Mouse (Mus musculus) adrenal gland, adult 2 months (tissue): ENCODE measurements around the gene Fars2. TPM values are rescaled to one million over a fixed set of nuclear protein-coding genes. Genes with fewer than 3 reads are reported as not detected.

ENCODE experiments used
- DNase-seq: peaks from one replicate; pipeline ENCODE4 v3.0.0; 2021
- polyA plus RNA-seq: library from polyadenylated mRNA; depleted of rRNA; stranded (reverse); fragments of >200 nt; gene quantifications from 2 replicates; pipeline ENCODE4 v1.2.3, GENCODE M21; 2012
- total RNA-seq, 2 experiments: library from RNA; stranded (reverse); gene quantifications; 2 replicates each; pipeline ENCODE4 v1.2.3; 2021

The Fars2 gene
- total and polyA plus RNA-seq, 3 experiments = 73.5 to 121 (median 87.8) TPM

GRCm38 (mm10) chr13:36527761-36528160, 410.5 kb downstream of the Fars2 start:
- DNase-seq = no peak

DNA sequence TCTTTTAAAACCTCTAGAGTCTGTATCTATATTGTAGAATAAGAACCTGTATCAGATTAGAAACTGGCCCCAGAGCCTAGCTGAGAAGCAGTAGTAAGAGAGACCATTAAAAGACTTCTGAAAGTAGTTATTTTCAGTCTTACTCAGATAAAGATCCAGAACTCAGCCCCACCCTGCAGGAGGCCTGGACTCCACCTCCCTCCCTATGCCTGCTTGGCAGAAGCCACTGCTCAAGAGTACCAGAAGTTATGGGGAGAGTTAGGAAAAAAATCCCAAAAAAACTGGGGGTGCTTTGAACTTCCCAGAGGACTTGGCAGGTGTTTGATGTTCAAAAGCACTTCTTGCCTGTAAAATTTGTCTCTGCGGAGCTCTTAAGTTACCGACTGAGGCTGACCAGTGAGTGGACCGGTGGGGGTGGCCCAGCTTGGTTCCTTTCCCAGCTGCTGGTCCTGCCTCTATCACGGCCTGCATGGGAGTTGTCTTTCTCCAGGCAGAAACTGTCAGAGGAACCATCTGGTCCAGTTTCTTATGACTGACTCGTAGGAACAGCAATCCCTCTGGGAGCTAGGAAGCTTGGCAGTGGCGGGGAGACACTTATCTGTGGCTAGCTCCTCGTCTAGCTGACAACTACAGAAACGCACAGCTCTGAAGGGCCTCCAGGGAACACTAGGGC, 411.1 kb downstream of the Fars2 start:
- no peak for DNase-seq

DNA sequence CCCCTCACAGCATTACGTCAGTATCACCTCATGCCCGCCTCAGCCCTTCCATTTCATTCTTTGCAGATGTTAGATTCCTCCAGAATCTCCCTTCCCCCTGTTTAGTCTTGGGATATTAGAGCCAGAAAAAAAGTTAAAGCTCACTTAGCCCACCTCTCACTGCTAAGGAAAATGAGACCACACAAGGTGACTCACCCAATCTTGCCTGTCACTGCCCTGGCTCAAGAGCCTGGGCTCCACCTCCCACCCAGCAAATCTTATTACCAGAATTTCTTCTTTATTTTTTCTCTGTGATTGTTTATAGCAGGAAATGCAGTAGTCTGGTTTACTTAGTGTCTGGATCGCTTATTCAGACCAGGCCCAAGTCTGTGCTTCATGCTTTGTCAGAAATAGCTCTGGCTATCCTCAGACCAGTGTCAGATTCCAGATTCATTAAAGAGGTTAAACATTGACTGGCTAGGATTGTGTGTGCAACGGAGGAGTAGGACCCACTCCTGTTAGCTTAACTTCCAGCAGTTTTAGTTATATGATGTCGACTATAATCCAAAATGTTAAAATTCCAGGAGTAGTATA, 412.3 kb downstream of the Fars2 start:
- no peak for DNase-seq

DNA sequence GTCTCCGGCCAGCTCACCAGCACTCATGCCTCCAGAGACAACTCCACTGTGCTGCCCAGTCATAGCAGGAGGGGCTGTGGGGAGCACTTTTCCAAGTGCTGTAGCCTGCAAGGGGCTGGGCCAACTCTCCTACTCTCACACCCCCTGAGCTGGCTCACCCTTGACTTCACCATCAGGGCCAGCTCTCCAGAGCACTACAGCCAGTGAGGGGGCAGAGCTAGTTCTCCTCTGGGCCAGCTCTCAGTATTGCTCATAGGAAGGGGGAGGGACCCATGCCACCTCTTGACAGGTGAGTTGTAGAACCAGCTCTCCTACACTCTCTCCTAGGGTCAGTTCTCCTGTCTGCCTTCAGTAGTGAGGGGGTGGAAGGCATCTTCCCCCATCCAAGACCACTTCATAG, 413.6 kb downstream of the Fars2 start:
- no peak for DNase-seq

DNA sequence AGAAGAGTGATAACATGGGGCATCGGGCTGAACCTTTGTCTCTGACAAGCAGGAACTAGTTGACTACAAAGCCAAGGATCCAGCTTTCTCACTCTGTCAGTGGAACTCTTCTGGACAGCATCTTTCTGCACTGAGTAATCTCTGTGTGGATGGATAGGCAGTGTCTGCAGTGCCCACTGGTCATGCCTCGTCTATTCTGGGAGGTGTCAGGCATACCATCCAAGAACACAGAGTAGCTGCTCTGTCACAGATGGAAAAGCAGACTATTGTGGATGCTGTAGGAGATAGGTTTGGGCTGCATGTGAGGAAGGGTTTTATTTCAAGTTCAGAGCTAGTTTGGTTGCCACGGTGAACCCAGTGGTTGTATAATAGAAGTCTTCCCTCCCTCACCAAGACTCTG, 414.7 kb downstream of the Fars2 start:
- DNase-seq = no peak

DNA sequence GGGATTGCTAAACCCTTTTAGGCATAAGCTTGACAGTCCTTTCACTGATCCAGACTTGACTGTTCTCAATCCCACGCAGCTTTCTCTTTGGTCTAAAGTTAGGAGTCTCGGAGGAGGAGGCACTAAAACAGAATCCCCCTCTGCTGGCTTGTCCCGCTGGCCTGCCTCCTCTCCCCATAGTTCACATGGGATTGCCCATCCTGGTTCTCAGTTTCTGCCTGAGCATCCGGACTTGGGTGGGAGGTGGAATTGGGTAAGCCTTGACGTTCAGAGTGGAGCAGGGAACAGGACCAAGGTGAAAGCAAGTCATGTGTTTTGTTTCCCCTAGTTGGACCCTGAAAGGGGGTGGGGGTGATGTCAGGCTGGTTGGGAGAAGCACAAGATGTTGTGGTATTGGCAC, 415.9 kb downstream of the Fars2 start:
- DNase-seq = no peak

- DNase-seq = no peak
Measured at GRCm38 (mm10) chr13:36533518-36533917, 416.3 kb downstream of the Fars2 start.

DNA sequence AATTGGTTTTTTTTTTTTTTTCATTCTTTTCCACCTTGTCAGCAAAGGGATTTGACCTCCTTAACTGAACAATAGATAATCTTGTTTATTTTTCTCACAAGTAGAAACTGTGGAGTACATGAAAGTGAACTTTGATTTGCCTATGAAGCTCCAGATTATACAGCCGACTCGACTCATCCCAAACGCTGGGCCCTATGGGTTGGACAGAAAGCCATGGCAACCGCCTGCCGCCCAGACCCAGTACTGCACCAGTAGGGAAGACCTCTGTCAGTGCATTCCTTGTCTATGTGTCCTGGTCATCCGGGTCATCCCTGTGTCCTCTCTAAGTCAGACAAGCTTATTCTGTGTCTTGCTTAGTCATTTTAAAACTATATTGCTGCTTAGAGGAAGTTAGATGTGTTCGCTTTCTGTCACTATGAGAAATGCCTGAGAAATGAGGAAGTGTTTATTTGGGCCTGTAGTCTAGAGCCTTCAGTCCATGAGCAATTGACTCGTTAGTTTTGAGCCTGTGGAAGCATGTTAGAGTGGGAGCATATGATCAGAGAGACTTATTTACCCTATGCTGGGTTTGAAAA, 416.8 kb downstream of the Fars2 start:
- DNase-seq = no peak

- no peak for DNase-seq
Measured at GRCm38 (mm10) chr13:36537580-36537979, 420.4 kb downstream of the Fars2 start.

GRCm38 (mm10) chr13:36538385-36538784, 421.2 kb downstream of the Fars2 start:
- no peak for DNase-seq

DNA sequence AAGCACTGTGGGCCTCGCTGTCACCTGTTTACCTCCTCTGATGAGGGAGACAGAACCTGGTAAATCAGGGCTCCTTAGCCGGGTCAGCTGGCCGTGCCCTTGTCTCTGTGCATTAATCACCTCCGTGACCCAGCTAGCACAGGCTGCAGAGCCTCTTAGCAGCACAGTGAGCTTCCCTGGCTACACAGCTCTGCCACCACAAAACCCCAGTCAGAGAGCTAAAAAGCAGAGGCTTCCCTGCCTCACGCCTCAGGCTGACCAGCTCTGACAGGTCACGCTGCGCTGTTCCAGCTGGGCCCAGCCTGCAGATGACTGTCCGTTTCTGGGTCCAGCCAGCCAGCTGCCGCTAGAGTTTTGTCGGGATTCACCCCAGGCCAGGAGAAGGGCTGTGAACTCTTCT, 423.0 kb downstream of the Fars2 start:
- no peak for DNase-seq

DNA sequence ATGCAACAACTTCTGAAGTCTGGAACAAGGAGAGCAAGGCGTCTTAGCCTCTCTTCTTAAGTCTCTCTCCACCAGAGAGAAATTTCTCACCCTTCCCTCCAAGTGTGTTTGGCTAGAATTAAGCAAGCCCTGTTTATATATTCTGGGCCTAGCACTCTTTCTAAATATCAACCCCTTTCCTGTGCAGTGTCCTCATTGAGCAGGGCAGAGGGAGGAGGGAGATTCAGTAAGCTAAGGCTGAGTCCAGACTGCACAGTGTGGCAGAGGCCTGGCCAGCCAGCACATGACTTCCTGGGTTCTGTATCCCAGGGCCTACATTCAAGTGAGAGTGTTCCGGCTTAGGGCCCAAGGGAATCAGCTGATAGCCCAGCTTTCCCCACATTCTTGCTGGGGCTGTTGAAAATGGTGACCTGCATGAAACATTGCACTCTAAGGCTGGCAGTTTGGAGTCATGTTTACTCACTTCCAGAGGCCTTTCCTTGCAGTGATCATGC, 424.1 kb downstream of the Fars2 start:
- no peak for DNase-seq

DNA sequence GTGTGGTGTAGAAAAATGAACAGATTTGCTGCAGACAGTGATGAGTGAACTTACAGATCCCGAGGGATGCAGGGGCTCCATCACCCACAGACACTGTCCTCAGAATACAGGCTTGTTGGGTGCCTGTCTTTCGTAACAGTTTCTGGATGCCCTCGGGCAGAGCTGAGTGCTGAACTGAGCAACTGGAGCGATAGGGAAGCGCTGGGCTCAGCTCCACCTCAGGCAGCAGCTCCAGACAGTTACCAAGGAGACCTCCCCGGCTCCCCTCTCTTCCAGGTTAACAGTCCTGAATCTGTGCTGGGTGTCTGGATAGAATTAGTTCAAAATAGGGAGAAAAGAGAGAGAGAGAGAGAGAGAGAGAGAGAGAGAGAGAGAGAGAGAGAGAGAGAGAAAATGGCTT, 433.5 kb downstream of the Fars2 start:
- DNase-seq = no peak

DNA sequence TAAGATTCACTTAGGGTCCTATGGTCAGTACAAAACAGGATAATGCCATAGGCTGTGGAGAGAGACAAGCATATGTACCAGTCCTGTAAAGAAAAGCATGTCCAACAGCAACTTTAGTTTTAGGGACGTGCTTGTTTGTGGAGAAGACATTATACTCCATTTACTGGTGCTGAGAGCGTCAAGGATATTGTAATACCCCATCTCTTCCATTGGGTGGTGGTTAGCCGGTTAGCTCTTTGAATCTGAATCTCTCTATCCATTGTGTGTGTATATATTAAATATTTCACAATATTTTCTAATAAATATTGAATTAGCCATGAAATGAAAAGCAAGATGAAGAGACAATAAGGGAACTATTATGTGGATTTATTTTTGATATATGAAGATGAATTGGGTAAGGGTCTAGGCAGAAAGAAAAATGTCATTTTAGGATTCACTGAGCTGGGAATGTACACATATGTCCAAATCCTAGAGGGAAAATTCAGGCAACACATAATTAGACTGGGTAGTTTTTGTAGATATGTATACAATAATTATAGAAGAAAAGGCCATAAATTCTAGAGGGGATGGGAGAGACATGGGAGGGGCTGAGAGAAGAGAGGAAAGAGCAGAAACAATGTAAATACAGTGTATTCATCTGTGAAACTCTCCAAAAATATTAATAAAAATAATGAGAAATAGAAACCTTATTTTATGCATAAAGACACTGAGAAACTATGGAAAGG, 435.5 kb downstream of the Fars2 start:
- DNase-seq = no peak

GRCm38 (mm10) chr13:36553247-36553642, 436.0 kb downstream of the Fars2 start:
- no peak for DNase-seq

- DNase-seq = no peak
Measured at GRCm38 (mm10) chr13:36554743-36555142, 437.5 kb downstream of the Fars2 start.

GRCm38 (mm10) chr13:36562447-36563441, 445.5 kb downstream of the Fars2 start:
- DNase-seq = no peak

- DNase-seq = no peak
Measured at GRCm38 (mm10) chr13:36564764-36565315, 447.6 kb downstream of the Fars2 start.

DNA sequence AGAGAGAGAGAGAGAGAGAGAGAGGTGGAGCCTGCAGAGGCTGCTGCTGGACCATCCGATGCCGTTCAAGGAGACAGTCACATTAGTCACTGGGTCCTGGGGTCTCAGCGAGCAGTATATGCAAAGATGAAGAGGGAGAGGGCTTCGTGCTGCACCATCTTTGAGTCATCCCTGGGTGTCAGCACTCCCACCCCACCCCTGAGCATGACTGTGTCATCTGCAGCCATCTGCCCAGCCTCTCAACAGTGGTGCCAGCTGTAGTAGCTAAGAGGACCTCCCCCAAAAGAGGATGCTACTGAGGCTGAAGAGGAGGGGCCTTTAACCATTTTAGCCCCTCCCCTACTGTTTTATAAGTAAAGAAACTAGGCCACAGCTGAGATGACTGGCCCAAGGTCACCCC, 459.6 kb downstream of the Fars2 start:
- no peak for DNase-seq

DNA sequence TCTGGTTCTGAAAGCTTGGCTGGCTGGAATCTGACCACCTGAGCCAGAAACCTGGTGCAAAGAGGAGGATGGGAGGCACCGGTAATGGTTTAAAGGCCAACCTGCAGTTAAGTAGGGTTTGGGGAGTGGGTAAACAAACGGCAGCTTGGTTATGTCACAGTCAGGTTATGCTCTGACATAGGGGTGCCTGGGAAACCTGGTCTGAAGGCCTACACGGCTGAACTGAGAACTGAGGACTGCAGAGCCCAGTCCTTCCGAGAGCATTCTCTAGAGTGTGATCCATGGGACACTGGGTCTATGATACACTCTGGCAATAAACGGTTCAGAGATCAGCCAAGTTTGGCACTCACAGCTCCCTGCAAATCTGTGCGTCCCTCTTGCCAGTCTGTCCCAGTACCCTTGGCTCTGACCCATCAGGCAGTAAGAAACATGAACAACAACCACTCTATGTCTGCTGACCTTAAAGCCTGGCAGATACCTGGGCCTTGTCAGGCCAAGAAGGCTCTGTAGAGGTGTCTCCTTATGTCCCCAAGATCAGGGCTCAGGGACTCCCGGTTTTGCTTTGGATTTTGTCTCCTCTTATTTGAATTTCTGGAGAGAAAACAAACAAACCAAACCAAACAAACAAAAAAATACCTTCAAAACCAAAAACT, 460.8 kb downstream of the Fars2 start:
- DNase-seq = no peak
